Mouse (Mus musculus) lung, embryonic 16.5 days (tissue): Measurements from ENCODE around the gene Mst1r. TPM values are rescaled to one million over a fixed set of nuclear protein-coding genes. Genes with fewer than 3 reads are reported as not detected.

Source experiments
- ATAC-seq: fragments of 200-750 bp; cut with Nextera tagmentation; 2 replicates; pipeline ENCODE4 v1.8.0; 2017; ENCODE audit warnings: low read depth, mild to moderate bottlenecking, moderate library complexity
- H3K27ac ChIP-seq: fragments of 300-500 bp; sonication (generic); 2 replicates; pipeline ENCODE4 v1.5.1; 2014; ENCODE audit warnings: mild to moderate bottlenecking, control low read depth, low read length
- H3K27me3 ChIP-seq: fragments of 300-500 bp; sonication (generic); 2 replicates; pipeline ENCODE4 v1.6.1; 2014; ENCODE audit warnings: low read depth, low read length, mixed read lengths; ENCODE audit not compliant: control insufficient read depth, insufficient read depth
- H3K36me3 ChIP-seq: fragments of 300-500 bp; sonication (generic); 2 replicates; pipeline ENCODE4 v1.6.1; 2014; ENCODE audit warnings: low read length; ENCODE audit not compliant: control insufficient read depth, insufficient read depth
- H3K4me1 ChIP-seq: fragments of 300-500 bp; sonication (generic); replicated peaks from 2 replicates; pipeline ENCODE4 v1.6.1; 2014; ENCODE audit warnings: low read length, mixed read lengths; ENCODE audit not compliant: control insufficient read depth, insufficient read depth
- H3K4me2 ChIP-seq: fragments of 300-500 bp; sonication (generic); 2 replicates; pipeline ENCODE4 v1.6.1; 2014; ENCODE audit warnings: low read depth, low read length, control low read depth
- H3K4me3 ChIP-seq: fragments of 300-500 bp; sonication (generic); 2 replicates; pipeline ENCODE4 v1.5.1; 2014; ENCODE audit warnings: mild to moderate bottlenecking, low read length, control low read depth
- H3K9ac ChIP-seq: fragments of 300-500 bp; sonication (generic); 2 replicates; pipeline ENCODE4 v1.6.1; 2014; ENCODE audit warnings: low read length, control low read depth
- H3K9me3 ChIP-seq: fragments of 300-500 bp; sonication (generic); 2 replicates; pipeline ENCODE4 v1.6.1; 2016; ENCODE audit warnings: low read length; ENCODE audit not compliant: control insufficient read depth
- WGBS: fragments of 180-500 bp; shearing (Covaris S2); extraction: QIAGEN DNeasy Blood & Tissue Kit; methylation state at CpG from one replicate; pipeline ENCODE4 v1.1.7; 2014; 5-methylcytosine and 5-hydroxymethylcytosine counted together
- polyA plus RNA-seq: library from polyadenylated mRNA; unstranded; fragments of >200 nt; fragmentation: Nextera tagmentation; extraction: Ambion mirVana; gene quantifications from 2 replicates; pipeline ENCODE4 v1.2.1, GENCODE M21; 2015

The Mst1r gene
- polyA plus RNA-seq, 1 experiment from 2014 or later: 6.0 TPM

DNA sequence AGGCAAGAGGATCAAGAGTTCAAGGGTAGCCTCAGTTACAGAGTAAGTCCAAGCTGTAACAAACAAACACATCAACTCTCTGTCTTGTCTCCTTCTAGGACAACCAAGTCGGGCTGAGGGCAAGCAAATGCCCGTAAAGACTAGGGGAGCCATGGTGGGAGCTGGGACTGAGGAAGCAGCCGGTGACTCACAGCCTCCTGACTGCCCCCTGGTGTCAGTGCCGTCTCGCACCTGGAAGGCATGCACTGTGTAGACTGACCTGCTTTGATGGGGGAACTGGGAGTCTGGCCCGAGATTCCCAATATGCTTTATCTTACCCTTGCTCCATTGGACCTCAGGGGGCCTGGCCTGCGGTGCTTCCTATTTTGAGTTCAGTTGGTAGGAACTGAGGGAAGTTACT, 16.3 kb downstream of the Mst1r start:
- no peak for ATAC-seq
- no peak overlapping the region for H3K27ac ChIP-seq
- H3K27me3 ChIP-seq: no peaks in the 10 kb centered on the region
- H3K9me3 ChIP-seq: no peaks in the 10 kb centered on the region
- no peak overlapping the region for H3K9ac ChIP-seq
- H3K36me3 ChIP-seq: no peaks in the 10 kb centered on the region
- H3K4me3 ChIP-seq: no peak overlapping the region
- H3K4me2 ChIP-seq: no peak overlapping the region
- 36% methylated on average over 7 of the region's 7 CpGs for WGBS
- peaks cover 15% of the 10 kb centered on the region for H3K4me1 ChIP-seq

DNA sequence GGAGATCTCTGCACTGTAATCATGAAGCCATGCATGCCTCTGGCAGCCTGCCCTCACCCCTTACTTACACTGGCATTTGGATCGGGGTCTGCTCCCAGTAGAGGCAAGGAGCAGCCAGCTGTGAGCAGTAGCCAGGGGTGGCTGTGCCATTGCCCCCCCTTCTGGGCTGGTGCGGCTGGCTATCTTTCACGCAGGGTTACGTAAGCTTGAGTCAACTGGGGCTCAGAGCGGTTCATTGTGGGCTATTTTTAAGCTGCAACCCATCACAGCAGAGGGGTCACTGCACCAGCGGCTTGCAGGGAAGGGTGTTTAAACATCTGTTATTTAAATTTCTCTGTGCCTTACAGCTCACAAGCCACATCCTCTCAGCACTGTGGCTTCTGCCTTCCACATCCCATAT, 17.3 kb downstream of the Mst1r start:
- Histone ChIP-seq H3K4me1 (peaks cover 17% of the 10 kb centered on the region), H3K27ac (no peak overlapping the region), H3K9ac (no peak overlapping the region), H3K9me3 (no peaks in the 10 kb centered on the region), H3K36me3 (no peaks in the 10 kb centered on the region), H3K4me3 (no peak overlapping the region), H3K27me3 (no peaks in the 10 kb centered on the region), H3K4me2 (no peak overlapping the region)
- peak; percentile 34 for ATAC-seq
- 26% methylated on average over 6 of the region's 6 CpGs for WGBS

DNA sequence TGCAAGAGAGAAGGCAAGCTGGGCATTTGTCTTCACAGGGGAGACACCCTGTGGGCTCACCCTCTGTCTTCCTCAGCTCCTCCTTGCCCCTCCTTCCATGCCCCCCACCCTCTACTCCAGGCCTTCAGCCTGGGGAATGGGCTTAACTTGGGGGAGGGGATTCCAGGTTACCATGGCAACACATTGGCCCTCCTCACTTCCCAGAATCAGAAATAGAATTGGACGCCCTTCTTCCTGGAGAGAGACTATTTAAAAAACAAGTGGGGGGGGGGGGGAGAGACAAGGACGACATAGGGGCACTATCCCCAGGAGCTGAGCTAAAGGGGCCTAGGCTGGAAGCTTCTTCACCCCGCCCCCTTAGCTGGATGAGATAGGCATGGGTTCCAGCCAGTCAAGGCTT, 18.6 kb downstream of the Mst1r start:
- peaks cover 17% of the 10 kb centered on the region for H3K4me1 ChIP-seq
- ATAC-seq: no peak
- WGBS: 37% methylated on average over 3 of the region's 3 CpGs

DNA sequence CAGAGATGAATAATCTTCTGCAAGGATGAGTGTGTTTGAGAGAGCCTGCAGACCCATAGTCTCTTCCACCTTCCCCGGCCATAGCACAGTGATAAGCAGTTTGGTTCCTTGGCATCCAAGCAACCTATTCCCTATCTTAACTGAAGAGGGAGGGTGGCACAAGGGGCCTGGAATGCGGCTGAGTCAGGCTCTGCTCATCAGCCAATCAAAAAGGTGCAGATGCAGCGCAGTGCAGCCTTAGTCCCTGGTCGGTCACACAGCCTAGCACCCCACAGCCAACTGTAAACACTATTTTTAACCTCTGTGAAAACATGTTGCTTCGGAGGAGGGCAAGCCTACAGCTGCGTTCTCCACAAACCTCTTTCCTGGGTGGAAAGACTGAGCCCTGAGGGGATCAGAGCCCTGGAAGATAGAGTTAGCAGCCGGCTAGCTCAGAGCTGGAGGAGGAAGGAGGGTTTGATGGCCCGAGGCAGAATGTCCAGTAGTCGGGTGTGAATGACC, 20.3 kb downstream of the Mst1r start:
- H3K36me3 ChIP-seq: no peaks in the 10 kb centered on the region
- H3K4me3 ChIP-seq: no peak overlapping the region
- no peaks in the 10 kb centered on the region for H3K9me3 ChIP-seq
- no peak overlapping the region for H3K9ac ChIP-seq
- H3K27me3 ChIP-seq: no peaks in the 10 kb centered on the region
- no peak for ATAC-seq
- H3K4me2 ChIP-seq: no peak overlapping the region
- peaks cover 17% of the 10 kb centered on the region for H3K4me1 ChIP-seq
- WGBS: 30% methylated on average over 9 of the region's 9 CpGs
- peak overlapping the region; percentile 81 for H3K27ac ChIP-seq

More for the DNA sequence above, 18.6 kb downstream of the Mst1r start:
- Histone ChIP-seq H3K9me3 (no peaks in the 10 kb centered on the region), H3K36me3 (no peaks in the 10 kb centered on the region), H3K27me3 (no peaks in the 10 kb centered on the region), H3K9ac (no peak overlapping the region), H3K4me3 (no peak overlapping the region), H3K27ac (no peak overlapping the region), H3K4me2 (no peak overlapping the region)

DNA sequence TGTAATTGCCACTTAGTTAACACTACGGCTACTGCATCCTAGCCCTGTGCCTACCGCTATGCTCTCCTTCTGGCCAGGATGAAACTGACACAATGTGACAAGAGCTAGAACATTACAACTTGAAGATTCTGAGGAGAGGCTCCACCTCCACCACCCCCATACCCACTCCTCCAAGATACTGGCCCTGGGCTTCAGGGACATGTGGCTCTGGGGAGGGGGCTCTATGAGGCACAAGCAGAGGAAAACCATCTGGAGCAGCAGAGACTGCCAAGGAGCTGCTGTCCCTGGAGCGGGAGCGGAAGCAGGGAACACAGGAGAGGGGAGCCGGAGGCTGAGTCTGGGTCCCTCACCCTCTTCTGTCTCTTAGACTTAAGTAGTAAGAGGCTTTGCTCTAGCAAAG, 21.1 kb downstream of the Mst1r start:
- 46% methylated on average over 5 of the region's 5 CpGs for WGBS
- no peak overlapping the region for H3K4me3 ChIP-seq
- H3K9me3 ChIP-seq: no peaks in the 10 kb centered on the region
- ATAC-seq: peak; percentile 88
- no peaks in the 10 kb centered on the region for H3K36me3 ChIP-seq
- H3K27me3 ChIP-seq: no peaks in the 10 kb centered on the region
- peak overlapping the region; percentile 5; the same call in 1 of the 2 replicates for H3K9ac ChIP-seq
- peaks cover 17% of the 10 kb centered on the region for H3K4me1 ChIP-seq
- H3K4me2 ChIP-seq: no peak overlapping the region
- peak overlapping the region; percentile 81 for H3K27ac ChIP-seq

DNA sequence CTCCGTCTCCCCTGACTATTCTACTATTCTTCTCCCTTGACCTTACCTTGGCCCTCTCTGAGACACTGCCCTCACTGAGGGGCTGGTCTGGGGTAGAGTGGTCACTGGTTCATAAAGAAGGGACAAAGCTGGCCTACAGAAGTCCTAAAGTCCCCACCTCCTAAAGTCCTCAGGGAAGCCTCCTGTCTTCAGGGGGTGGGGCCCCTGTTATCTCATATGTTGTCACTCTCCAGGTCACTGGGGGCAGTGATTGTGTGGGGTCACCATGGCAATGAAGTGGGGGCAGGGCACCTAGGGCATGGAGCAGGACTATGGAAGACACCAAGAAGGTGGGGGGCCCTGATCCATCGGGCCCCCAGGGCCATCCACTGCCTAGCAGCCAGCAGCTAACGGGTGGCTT, 21.5 kb downstream of the Mst1r start, which contains the start of gene Actl11:
Gene Actl11, plus strand, starts transcription at position 301 of the 400 bp plus-strand sequence.
- Histone ChIP-seq H3K9me3 (no peaks in the 10 kb centered on the region), H3K4me3 (no peak within 1 kb of the TSS), H3K27ac (peak within 1 kb of the TSS; percentile 81), H3K4me1 (peaks cover 17% of the 10 kb centered on the region), H3K36me3 (no peaks in the 10 kb centered on the region), H3K9ac (peak within 1 kb of the TSS; percentile 5; the same call in 1 of the 2 replicates), H3K27me3 (no peaks in the 10 kb centered on the region), H3K4me2 (no peak within 1 kb of the TSS)
- no peak for ATAC-seq
- WGBS: 63% methylated on average over 3 of the region's 3 CpGs

DNA sequence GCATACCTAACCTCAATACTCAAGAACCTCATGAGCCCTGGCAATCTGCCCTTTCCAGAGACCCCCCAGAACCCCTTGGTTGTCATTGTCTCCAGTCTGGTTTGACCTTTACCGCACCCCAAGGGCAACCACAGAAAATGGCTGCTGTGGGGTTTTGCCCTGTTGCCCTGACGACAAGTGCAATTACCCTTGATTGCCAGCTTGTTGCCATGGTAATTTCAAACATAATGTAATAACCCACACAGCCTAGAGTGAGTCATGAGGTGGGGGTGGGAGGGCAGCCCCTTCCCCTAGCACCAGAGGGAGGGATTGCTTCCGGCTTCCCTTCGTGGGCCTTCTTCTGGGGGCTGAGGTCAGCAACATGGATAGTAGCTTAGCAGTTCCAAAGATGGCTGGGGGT, 25.5 kb downstream of the Mst1r start:
- 68% methylated on average over 4 of the region's 4 CpGs for WGBS
- no peak overlapping the region for H3K27ac ChIP-seq
- H3K4me2 ChIP-seq: no peak overlapping the region
- H3K4me3 ChIP-seq: no peak overlapping the region
- H3K9ac ChIP-seq: no peak overlapping the region
- peaks cover under 1% of the 10 kb centered on the region; the same call in 1 of the 2 replicates for H3K27me3 ChIP-seq
- peaks cover 10% of the 10 kb centered on the region for H3K4me1 ChIP-seq
- H3K9me3 ChIP-seq: no peaks in the 10 kb centered on the region
- no peaks in the 10 kb centered on the region for H3K36me3 ChIP-seq
- ATAC-seq: no peak

DNA sequence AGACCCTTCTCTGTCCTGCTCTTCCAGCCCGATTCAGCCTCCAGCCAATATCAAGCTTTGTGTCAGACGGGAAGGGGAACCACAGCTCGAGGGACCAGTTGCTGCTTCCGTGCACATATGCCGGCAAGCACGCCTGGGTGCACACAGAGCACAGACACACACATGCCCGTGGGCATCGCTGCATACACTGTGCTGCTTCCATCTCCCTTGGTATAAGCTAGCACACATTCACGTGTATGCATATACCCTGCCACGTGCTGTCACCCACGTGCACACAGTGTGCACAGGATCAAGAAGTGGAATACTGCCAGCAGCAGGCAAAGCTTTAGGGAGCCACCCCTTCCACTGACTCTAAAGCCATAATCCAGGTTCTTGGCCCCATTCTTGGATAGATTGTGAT, 27.5 kb downstream of the Mst1r start:
- no peak overlapping the region for H3K9ac ChIP-seq
- no peak overlapping the region for H3K4me2 ChIP-seq
- no peak overlapping the region for H3K4me3 ChIP-seq
- no peaks in the 10 kb centered on the region for H3K36me3 ChIP-seq
- 85% methylated on average over 11 of the region's 11 CpGs for WGBS
- ATAC-seq: no peak
- no peaks in the 10 kb centered on the region for H3K9me3 ChIP-seq
- H3K4me1 ChIP-seq: peaks cover 5% of the 10 kb centered on the region; the same call in 1 of the 2 replicates
- no peak overlapping the region for H3K27ac ChIP-seq
- peaks cover 5% of the 10 kb centered on the region; the same call in 1 of the 2 replicates for H3K27me3 ChIP-seq

DNA sequence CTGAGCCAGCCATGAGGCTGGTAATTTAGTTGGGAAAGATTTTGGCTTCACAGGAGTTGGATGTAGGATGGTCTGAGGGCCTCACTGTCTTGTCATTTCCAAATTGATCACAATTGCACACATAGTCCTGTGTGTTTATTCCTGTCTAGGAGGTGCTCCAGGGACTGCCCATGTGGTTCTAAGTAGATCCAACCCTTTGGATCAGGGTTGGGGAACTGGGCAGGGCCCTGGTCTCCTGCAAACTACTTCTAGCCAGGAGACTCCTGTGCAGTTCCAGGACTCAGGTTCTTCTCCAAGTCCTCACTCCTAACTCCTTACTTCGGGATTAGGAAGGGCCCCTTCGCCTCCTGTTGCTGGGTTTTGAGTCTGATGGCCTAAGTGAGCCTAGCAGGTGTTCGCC, 28.7 kb downstream of the Mst1r start, which contains the start of gene Camkv:
Gene Camkv, plus strand, starts transcription at position 301 of the 400 bp plus-strand sequence.
- WGBS: 9% methylated on average over 3 of the region's 3 CpGs
- Histone ChIP-seq H3K27ac (no peak within 1 kb of the TSS), H3K27me3 (peaks cover 5% of the 10 kb centered on the region; the same call in 1 of the 2 replicates), H3K4me1 (peaks cover 5% of the 10 kb centered on the region; the same call in 1 of the 2 replicates), H3K9ac (peak within 1 kb of the TSS; percentile 64), H3K4me3 (peak within 1 kb of the TSS; percentile 53), H3K4me2 (peak within 1 kb of the TSS; percentile 93), H3K36me3 (no peaks in the 10 kb centered on the region), H3K9me3 (no peaks in the 10 kb centered on the region)
- no peak for ATAC-seq
